Mouse (Mus musculus) G1E (cell line): Measurements from ENCODE around the gene Inava. TPM values are rescaled to one million over a fixed set of nuclear protein-coding genes. Genes with fewer than 3 reads are reported as not detected.

Experiments
- ATAC-seq: 2 replicates; pipeline ENCODE4 v1.8.0; 2016; ENCODE audit warnings: mild to moderate bottlenecking; ENCODE audit not compliant: insufficient number of reproducible peaks, poor library complexity, low FRiP score, severe bottlenecking; ENCODE audit errors: extremely low read depth
- DNase-seq: peaks from one replicate; pipeline ENCODE4 v3.0.0; 2012; ENCODE audit warnings: low spot score
- H3K27me3 ChIP-seq: 2 replicates; pipeline ENCODE4 v1.6.1; 2012; ENCODE audit warnings: mild to moderate bottlenecking, low read length, inconsistent platforms; ENCODE audit not compliant: insufficient read depth
- H3K36me3 ChIP-seq: replicated peaks from 2 replicates; pipeline ENCODE3; 2012; ENCODE audit warnings: mild to moderate bottlenecking, inconsistent platforms
- H3K4me1 ChIP-seq: 2 replicates; pipeline ENCODE4 v1.6.1; 2012; ENCODE audit warnings: low read depth, low read length, inconsistent platforms, mixed read lengths; ENCODE audit not compliant: insufficient read depth
- H3K4me3 ChIP-seq: 2 replicates; pipeline ENCODE4 v1.5.1; 2012; ENCODE audit warnings: low read depth, mild to moderate bottlenecking, inconsistent platforms, low read length, moderate library complexity, mixed read lengths
- H3K9me3 ChIP-seq: replicated peaks from 2 replicates; pipeline ENCODE4 v1.6.1; 2012; ENCODE audit warnings: inconsistent platforms
- CTCF ChIP-seq: IDR thresholded peaks from 2 replicates; pipeline ENCODE4 v1.5.1; 2012; ENCODE audit warnings: low read depth, low read length, inconsistent platforms, mixed read lengths
- GATA1 ChIP-seq: IDR thresholded peaks from 2 replicates; pipeline ENCODE4 v1.6.1; 2012; ENCODE audit warnings: borderline replicate concordance, low read length, inconsistent platforms, mixed read lengths
- GATA2 ChIP-seq: IDR thresholded peaks from 2 replicates; pipeline ENCODE4 v1.6.1; 2012; ENCODE audit warnings: low read depth, low read length, inconsistent platforms, borderline replicate concordance
- POLR2AphosphoS5 ChIP-seq: IDR thresholded peaks from 2 replicates; pipeline ENCODE4 v1.6.1; 2012; ENCODE audit warnings: low read depth, low read length, inconsistent platforms; ENCODE audit not compliant: insufficient replicate concordance
- TAL1 ChIP-seq: conservative IDR thresholded peaks from 2 replicates; pipeline ENCODE4 v1.6.1; 2012; ENCODE audit warnings: low read depth, low read length, inconsistent platforms, mixed read lengths
- polyA plus RNA-seq: library from polyadenylated mRNA; stranded (reverse); fragments of >175 nt; gene quantifications from 2 replicates; pipeline ENCODE4 v1.2.3, GENCODE M21; 2012
- total RNA-seq, 2 experiments: library from RNA; stranded (forward) in 1 of 2; stranded (reverse) in 1 of 2; fragments of 200-1000 nt in 1 of 2; fragments of >200 nt in 1 of 2; fragmentation: Nextera tagmentation in 1 of 2; gene quantifications; 2 replicates each; pipeline ENCODE4 v1.2.3; 2014 to 2017

Gene Inava
- total and polyA plus RNA-seq, 3 experiments: 0.11 to 0.13 TPM; not detected in 1

DNA sequence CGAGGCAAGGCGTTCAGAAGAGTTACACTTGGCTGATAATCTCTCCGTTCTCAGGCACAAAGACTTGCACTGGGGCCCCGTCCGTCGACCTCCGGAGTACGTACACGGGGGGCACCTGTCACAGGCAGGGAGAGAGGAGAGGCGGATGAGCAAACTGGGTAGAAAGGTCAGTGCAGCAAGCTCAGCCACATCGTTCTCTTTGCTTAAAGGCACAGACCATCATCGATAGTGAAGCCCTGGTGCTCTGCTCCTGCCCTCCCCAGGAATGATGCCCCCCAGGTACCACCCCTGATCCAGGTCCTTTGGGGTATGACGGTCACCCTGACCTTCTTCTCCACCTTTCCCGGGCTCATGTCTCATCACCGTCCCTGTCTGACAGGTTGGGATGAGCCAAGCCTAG, 19.8 kb downstream of the Inava start:
- no peaks in the 10 kb centered on the region for H3K9me3 ChIP-seq
- DNase-seq (no peak), ATAC-seq (no peak)
- H3K4me3 ChIP-seq: no peak overlapping the region
- no peak for TF ChIP-seq CTCF
- TF ChIP-seq POLR2AphosphoS5: no peak
- TF ChIP-seq GATA2: no peak
- no peak for TF ChIP-seq TAL1
- TF ChIP-seq GATA1: no peak
- no peaks in the 10 kb centered on the region for H3K36me3 ChIP-seq
- peaks cover 43% of the 10 kb centered on the region for H3K27me3 ChIP-seq
- H3K4me1 ChIP-seq: no peaks in the 10 kb centered on the region

DNA sequence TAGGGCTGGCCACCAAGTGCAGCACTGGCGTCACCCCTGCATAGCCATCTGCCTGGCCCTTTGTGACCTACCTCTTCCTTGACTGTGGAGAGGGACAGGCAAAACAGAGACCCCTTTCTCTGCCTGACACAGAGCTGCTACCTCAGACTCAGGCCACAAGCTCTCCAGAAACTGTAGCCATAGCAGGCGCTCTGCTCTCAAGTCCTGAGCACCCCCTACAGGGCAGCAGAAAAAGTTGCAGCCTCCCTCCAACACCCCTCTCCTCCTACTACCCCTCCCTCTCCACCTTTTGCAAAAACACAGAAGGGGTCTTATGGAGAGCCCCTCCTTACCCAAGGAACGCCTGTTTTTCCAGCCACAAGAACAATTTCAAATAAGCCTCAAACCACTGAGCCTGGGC, 21.3 kb downstream of the Inava start, which contains the start of gene Mroh3:
Mroh3 (minus strand) TSS at position 26 of the 400 bp plus-strand sequence.
- TF ChIP-seq CTCF: peak; percentile 44; the same call in 1 of the 2 replicates
- TF ChIP-seq POLR2AphosphoS5: no peak
- H3K4me1 ChIP-seq: no peaks in the 10 kb centered on the region
- H3K27me3 ChIP-seq: peaks cover 47% of the 10 kb centered on the region
- no peak for ATAC-seq
- no peak within 1 kb of the TSS for H3K4me3 ChIP-seq
- no peaks in the 10 kb centered on the region for H3K36me3 ChIP-seq
- DNase-seq: peak; percentile 50
- no peaks in the 10 kb centered on the region for H3K9me3 ChIP-seq

DNA sequence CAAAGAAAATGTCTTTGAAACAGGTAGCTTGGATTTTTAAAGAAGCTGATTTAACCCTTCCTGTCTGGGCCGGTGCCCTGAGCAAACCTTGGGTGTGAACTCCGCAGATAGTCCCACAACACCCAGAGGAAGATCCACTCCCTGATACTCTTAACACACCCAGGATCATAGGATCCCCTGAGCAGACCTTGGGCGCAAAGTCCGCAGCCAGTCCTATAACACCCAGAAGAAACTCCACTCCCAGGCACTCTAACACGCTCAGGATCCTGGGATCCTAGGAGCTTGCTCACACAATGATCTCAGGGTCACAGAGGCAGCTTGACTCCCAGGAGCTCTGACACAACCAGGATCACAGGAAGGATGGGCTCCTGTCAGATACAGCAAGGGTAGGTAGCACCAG, 44.0 kb downstream of the Inava start:
- no peak overlapping the region for H3K4me3 ChIP-seq
- DNase-seq (no peak), ATAC-seq (no peak)

DNA sequence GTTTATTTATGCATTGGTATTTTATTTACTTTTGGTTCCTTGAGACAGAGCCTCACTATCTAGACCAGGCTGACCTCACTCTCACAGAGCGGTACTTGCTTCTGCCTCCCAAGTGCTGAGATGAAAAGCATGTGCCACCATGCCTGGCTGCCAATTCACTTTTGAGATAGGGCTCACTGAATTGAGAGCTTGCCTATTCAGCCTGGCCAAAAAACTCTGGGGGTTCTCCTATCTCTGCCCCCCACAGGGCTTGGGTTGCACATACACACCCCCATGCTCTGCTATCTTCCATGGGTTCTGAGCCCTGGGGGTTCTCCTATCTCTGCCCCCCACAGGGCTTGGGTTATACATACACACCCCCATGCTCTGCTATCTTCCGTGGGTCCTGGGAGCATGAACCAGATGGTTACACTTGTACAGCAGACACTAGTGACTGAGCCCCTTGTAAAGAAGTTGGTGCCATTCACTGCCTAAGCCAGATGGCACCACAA, 54.5 kb downstream of the Inava start:
- H3K4me3 ChIP-seq: no peak overlapping the region
- peaks cover 38% of the 10 kb centered on the region for H3K36me3 ChIP-seq
- TF ChIP-seq POLR2AphosphoS5: no peak
- peak; percentile 21; the same call in 1 of the 2 replicates for TF ChIP-seq TAL1
- ATAC-seq (no peak), DNase-seq (no peak)
- peaks cover 54% of the 10 kb centered on the region for H3K4me1 ChIP-seq
- H3K27me3 ChIP-seq: peaks cover 6% of the 10 kb centered on the region
- no peaks in the 10 kb centered on the region for H3K9me3 ChIP-seq

More for the DNA sequence above, 44.0 kb downstream of the Inava start:
- Histone ChIP-seq H3K36me3 (no peaks in the 10 kb centered on the region), H3K27me3 (peaks cover 67% of the 10 kb centered on the region), H3K4me1 (peaks cover 3% of the 10 kb centered on the region; the same call in 1 of the 2 replicates), H3K9me3 (no peaks in the 10 kb centered on the region)
- TF ChIP-seq CTCF (no peak), TAL1 (no peak), GATA1 (no peak), GATA2 (no peak), POLR2AphosphoS5 (no peak)

DNA sequence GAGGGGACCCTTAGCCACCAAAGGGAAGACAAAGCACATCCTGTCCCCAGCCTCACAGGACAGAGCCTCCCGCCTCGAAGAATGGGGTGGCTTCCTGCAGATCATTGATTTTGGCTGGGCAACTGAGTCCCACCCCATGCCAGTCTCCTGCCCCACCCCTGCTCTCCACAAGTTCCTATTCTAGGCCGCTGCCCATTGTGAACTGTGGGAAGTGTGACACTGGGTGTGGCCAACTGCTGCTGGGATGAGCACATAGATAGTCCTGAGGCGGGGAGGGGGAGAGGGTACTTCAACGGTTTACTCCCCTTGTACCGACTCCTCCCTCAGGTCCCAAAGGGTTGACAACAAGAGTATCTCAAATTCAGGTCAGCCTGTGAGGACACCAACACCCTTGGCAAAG, 55.3 kb downstream of the Inava start:
- Histone ChIP-seq H3K4me1 (peaks cover 62% of the 10 kb centered on the region), H3K36me3 (peaks cover 46% of the 10 kb centered on the region), H3K27me3 (no peaks in the 10 kb centered on the region), H3K4me3 (peak overlapping the region; percentile 25; the same call in 1 of the 2 replicates), H3K9me3 (no peaks in the 10 kb centered on the region)
- TF ChIP-seq POLR2AphosphoS5: no peak
- TF ChIP-seq CTCF: no peak
- TF ChIP-seq GATA2: no peak
- no peak for TF ChIP-seq GATA1
- no peak for TF ChIP-seq TAL1
- ATAC-seq (peak; percentile 43), DNase-seq (peak; percentile 64)

DNA sequence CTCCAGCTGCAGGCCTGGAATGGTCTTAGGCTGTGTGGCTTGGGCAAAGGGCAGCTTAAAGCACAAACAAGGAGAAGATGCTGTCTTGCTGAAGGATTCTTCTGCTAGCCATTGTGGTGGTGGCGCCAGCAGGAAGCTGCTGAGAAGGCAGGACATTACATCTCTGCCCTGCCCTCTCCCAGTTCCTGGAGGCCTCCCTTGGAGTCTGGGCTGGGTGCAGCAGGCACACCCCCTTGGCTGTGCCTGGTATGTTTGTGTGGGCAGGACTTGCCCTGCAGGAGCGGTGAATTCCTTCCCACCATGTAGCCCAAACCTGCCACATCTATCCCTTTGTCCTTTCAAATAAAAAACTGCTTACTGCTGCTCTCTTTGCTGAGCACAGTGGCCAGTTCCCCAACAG, 57.0 kb downstream of the Inava start:
- DNase-seq (no peak), ATAC-seq (no peak)
- Histone ChIP-seq H3K9me3 (no peaks in the 10 kb centered on the region), H3K27me3 (no peaks in the 10 kb centered on the region), H3K4me3 (no peak overlapping the region), H3K4me1 (peaks cover 72% of the 10 kb centered on the region), H3K36me3 (peaks cover 63% of the 10 kb centered on the region)
- TF ChIP-seq TAL1 (no peak), CTCF (no peak), POLR2AphosphoS5 (no peak), GATA2 (no peak), GATA1 (no peak)

DNA sequence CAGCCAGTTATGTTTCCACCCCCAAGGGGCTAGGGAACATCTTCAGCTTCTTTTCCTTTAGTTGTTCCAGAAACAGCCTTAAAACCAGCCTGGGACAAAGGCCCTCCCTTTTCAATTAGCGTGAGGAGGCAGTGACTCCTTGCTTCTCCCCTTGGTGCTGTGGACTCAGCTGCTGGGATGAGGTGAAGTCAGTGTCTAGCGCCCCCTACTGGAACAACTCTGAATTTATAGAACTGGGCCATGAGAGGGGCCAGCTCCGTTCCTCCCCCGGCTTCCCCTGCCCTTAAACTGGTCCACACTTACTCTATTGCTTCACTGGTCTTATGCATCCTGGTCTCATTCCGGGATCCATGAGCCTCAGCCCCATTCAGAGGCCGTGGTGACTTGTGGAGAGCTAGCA, 58.9 kb downstream of the Inava start:
- H3K4me1 ChIP-seq: peaks cover 62% of the 10 kb centered on the region

More for the DNA sequence above, 58.9 kb downstream of the Inava start:
- TF ChIP-seq CTCF (peak; percentile 86), TAL1 (no peak), GATA2 (no peak), GATA1 (no peak), POLR2AphosphoS5 (no peak)
- ATAC-seq (no peak; the same call in 1 of the 2 replicates), DNase-seq (peak; percentile 77)
- Histone ChIP-seq H3K27me3 (no peaks in the 10 kb centered on the region), H3K9me3 (no peaks in the 10 kb centered on the region), H3K36me3 (peaks cover 82% of the 10 kb centered on the region), H3K4me3 (no peak overlapping the region)
